Mouse (Mus musculus): Measurements from ENCODE around the gene Rps27rt.
"Not testable (repeated sequence)": the region's sequence is repeated elsewhere in the genome, so short reads cannot be mapped to it uniquely, and the experiment has no call there.

Rps27rt gene

DNA sequence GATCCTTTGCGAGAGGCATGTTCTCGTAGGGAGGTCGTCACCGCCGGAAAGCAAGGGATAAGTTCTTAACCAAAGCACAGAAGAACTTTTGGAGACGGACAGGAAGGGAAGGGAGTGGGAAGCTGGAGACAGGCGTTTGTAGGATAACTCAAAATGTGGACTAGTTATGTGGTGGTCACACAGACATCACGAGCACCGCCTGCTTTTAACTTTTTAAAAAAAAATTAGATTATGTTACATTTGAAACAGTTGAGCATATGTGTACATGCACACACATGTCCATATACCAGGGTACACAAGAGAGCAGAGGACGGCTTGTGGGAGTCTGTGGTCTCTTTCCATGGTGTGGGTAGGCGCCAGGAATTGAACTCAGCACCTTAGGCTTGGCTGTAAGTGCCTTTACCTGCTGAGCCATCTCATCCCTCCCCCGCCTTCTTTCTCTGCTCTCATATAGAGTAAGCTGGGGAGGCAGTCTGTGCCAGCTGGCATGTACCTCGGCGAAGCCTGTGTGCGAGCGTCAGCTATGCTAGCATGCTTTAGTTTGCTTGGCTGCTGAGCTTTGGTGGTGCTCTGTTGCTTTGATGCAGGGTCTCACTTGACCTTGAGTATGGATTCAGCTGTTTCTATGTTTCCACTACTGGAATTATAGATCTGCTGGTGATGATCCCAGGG, at the start of gene Rps27rt:
Gene Rps27rt (minus strand): TSS at position 51 of the 672 bp plus-strand sequence.
- peak in 1 of 2 experiments; percentile 36 for DNase-seq (ENCODE audit: low spot score in 2 of 2)

DNA sequence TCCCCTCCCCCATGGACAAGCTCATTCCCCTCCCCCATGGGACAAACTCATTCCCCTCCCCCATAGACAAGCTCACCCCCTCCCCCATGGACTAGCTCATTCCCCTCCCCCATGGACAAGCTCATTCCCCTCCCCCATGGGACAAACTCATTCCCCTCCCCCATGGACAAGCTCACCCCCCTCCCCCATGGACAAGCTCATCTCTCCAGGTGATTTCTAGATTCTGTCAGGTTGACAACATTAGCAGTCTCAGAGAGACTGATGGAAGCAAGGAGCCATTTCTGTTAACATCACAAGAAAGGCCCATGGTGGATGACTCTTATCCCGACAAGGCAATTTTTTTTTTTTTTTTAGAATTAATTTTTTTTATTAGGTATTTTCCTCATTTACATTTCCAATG, 48.5 kb upstream of the Rps27rt start:
- DNase-seq (ENCODE audit: low spot score in 2 of 2) = not testable (repeated sequence)

DNA sequence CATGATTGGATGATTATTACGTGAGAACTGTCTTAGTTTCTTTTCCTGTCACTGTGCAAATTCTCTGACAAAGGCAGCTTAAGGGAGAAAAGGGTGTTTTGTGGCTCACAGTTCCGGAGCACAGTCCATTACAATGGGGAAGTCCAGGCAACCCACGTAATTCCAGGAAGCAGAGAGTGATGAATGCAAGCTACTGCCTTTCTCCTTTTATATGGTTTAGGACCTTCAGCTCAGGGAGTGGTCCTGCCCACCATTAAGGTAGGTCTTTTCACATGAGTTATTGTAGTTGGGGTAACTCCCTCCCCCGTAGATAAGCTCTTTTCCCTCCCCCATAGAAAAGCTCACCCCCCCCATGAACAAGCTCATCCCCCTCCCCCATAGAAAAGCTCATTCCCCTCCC, 48.0 kb upstream of the Rps27rt start:
- no peak for DNase-seq (ENCODE audit: low spot score in 2 of 2)

DNA sequence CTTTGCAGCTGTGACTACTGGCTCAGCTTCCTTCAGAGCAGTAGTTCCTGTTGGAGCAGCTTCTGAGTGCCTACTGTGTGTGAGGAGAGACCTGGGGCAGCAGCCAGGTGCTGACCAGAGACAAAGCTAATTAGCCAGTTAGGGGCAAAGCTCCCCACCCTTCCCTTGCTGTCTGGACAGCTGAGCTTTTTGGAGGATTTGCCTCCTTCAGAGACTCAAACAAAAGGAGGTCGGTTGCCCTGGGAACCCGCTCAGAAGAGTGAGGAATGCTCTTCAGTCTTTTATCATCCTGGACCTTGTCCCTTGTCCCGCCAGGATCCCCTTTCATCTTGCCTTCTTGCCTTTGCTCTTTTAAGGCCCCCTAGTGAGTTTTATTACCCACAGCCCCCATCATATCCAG, 46.8 kb upstream of the Rps27rt start:
- DNase-seq (ENCODE audit: low spot score in 2 of 2) = no peak

DNA sequence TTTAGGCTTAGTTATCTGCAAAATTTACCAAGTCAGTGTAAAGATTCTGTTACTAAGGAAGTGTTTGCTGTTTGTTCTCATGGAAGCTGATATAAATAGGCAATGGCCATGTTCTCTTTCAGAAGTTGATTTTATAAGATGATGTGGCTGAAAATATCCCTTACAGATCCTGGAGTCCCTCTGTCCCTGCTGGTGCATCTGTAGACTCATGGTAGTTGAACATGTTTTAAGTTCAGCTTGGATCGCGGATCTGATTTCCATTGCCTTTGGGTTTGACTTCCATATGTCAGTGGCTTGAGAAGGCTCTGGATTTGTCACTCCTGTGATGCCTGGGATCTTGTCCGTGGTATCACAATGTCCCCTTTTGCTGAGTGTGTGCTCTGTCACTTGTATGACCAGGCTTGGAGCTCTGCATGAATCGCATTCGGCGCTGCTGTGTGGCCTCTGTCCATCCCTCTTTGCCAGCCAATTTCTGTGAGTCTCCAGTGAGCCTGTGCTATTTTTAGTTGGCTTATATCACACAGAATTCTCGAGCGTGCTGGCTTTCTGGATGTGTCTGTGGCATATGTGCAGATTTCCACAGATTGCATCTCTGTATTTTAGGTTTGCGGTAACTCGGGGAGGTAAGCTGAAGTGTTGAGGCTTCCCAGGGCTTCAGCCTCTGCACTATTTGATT, 41.3 kb upstream of the Rps27rt start:
- peak; percentile 43 to 78 for DNase-seq (ENCODE audit: low spot score in 2 of 2)

DNA sequence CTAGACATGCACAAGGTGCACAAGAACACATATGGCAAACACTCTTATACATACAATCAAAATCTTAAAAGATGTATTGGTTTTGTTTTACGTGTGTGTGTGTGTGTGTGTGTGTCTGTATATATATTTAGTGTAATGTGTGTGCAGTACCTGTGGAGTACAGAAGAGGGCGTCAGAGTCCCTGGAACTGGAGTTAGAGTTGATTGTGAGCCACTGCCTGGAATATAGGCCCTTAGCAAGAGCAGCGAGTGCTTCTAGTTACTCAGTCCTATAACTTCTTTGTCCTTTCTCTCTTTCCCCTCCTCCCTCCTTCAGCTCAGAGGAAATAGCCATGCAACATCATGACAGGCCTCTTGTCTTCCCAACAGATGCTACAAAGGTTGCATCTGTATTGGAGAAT, 40.6 kb upstream of the Rps27rt start:
- DNase-seq (ENCODE audit: low spot score in 2 of 2) = no peak

DNA sequence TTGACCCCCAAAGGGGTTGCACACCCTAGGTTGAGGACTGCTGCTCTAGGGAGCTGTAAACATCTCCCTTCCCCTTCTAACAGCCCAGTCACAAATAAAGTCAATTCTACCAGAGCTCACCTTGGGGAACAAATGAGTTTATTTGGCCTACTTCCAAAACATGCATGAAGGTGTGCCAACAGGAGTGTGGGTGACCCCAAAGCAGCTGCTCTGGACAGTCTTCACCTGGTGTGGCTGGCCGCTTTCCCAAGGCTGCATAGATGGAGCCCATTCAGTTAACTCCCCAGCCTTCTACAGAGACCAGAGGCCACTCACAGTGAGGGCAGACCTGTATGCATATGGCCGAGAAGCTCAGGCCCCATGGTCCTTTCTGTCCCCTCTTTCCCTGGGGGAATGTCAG, 38.9 kb upstream of the Rps27rt start:
- DNase-seq (ENCODE audit: low spot score in 2 of 2) = no peak

DNA sequence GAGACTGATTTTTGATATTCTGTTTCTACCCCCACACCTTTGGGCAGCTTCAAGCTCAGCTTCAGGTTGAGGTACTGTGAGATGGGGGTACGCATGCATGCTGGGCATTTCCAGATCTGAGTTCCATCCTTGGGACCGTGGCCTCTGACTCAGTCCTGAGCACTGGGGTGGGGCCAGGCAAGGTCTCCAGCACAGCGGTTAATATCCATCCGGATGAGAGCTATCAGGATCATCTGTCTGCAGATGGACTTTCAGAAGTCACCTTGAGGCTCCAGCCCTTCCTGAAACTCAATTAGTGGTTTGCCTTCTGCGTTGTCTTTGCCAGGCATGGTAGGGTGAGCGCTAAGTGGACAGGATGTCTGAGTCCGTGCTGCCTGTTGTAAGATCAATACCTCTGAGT, 37.6 kb upstream of the Rps27rt start:
- DNase-seq (ENCODE audit: low spot score in 2 of 2) = no peak

DNA sequence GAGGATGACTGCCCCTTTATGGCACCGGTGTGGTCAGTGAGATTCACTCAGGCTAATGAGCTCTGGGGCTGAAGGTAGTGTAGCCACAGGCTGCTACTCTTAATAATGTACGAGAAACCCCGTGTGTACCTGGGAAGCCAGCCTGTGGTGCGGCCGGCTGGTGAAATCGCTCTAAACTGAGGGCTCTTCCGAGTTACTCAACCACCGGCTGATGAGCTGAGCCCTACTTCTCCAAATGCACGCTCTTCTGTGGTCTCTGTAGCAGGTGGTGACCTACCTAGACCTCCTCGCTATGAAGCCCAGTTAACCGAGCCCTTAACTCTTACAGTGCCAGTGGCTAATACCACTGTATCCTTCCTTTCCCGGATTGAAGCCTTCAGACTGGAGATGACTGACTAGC, 29.8 kb upstream of the Rps27rt start:
- no peak for DNase-seq (ENCODE audit: low spot score in 2 of 2)

DNA sequence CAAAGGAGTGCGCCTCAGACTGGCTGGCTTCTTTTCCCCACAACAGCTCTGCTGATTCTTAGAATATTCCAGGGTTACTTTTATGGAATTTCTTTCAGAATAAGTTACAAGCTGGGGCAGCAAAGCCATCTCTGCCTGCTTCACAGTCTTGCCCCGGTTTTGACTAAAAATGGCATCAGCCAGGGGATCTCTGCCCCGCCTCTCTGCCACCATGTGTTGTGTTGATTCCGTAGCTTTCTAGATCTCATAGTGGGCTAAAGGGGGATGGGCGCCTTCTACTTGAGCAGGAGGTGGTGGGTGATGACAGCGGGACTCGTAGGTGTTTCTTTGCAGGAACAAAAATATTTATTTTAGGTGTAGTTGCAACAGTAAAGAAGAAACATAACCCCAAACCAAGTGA, 25.7 kb upstream of the Rps27rt start:
- peak in 1 of 2 experiments; percentile 63 for DNase-seq (ENCODE audit: low spot score in 2 of 2)

DNA sequence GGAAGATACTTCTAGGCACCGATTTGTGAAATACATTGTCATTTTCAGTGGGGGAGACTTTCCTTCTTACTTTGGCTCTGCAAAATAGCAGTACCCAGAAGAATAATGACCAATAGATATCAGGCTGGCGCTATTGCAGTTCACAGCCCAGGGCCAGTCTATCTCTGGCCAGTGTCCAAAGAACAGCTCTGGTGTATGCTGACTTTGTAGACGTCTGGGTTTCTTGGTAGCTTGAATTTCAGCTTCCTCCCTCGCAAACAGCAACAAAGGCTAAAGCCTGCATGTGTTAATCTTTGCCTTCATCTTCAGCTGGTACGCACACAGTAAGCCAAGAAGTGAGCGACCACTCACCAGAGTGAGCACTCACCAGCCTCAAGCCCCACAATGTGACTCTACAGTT, 25.2 kb upstream of the Rps27rt start:
- DNase-seq (ENCODE audit: low spot score in 2 of 2) = no peak

DNA sequence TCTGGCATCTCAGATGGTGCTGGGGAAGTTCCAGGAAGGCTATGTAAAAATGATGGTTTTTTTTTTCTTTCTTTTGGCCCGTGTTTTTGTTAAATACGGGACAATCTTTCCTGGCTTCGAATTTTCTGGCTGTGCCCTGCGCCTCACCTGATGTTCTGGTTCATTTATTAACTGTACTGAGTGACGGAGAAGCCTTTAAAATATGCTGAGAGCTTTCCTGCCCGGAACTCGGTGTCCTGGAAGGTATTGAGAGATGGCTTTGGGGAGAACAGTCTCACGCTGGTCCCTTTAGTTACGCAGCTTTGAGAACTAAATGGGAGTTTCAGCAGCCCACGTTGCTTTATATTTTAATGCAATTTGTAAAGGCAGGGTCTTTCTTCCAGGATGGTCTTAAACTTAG, 22.9 kb upstream of the Rps27rt start:
- no peak for DNase-seq (ENCODE audit: low spot score in 2 of 2)

DNA sequence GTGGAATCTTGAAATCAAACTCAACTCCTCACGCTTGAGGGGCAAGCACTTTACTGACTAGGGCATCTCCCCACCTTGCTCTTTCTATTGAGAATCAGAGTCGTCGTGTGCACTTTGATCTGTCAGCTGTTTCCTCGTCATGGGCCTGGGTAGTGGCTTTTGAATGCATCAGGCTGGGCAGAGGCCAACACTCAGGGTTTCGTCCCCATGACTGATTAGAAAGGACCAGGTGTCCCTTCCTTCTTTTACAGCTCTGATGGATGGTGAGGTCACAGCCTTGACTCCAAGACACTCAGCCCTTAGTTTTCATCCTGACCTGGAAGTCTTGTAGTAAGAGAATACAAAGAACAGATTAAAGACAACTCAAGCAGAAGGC, 17.2 kb upstream of the Rps27rt start:
- DNase-seq (ENCODE audit: low spot score in 2 of 2) = no peak

DNA sequence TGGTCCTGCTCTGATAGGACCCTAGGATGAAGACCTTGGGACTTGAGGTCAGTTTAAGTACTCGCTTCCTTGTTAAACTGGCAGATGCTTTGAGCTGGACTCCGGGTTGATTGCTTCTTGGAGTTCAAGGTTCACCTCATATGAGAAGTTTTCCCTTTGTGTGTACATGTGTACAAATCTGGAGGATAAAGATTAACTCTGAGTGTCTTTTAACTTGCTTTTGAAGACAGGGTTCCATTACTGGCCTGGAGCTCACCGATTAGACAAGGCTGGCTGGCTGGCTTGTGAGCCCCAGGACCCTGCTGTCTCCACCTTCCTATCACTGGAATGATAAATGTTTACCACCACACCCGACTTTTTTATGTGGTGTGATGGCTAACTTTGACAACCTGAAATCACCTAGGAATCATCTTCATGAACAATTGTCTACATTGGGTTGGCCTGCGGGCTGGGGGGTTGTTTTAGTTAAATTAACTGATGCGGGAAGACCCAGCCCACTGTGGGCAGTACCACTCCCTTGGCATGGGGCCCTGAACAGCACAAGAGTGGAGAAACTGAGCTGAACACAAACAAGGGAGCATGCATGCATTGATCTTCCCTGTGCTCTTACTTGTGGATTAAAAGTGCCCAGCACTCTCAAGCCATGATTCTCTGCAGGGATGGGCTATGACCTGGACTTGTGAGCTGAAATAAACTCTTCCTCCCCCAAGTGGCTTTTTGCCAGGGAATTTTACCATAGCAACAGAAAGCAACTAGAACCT, 16.7 kb upstream of the Rps27rt start:
- no peak for DNase-seq (ENCODE audit: low spot score in 2 of 2)

DNA sequence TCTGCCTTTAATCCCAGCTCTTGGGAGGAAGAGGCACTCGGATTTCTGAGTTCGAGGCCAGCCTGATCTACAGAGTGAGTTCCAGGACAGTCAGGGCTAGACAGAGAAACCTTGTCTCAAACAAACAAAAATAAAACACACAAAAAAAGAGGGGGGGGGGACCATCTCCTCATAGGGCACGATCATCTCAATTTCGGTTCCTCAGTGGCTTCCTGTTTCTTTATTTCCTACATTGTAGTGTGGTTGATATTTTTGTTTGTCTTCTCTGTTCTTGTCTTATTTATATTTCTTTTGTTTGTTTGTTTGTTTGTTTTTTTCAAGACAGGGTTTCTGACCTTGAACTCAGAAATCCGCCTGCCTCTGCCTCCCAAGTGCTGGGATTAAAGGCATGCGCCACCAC, 13.9 kb upstream of the Rps27rt start:
- no peak for DNase-seq (ENCODE audit: low spot score in 2 of 2)

DNA sequence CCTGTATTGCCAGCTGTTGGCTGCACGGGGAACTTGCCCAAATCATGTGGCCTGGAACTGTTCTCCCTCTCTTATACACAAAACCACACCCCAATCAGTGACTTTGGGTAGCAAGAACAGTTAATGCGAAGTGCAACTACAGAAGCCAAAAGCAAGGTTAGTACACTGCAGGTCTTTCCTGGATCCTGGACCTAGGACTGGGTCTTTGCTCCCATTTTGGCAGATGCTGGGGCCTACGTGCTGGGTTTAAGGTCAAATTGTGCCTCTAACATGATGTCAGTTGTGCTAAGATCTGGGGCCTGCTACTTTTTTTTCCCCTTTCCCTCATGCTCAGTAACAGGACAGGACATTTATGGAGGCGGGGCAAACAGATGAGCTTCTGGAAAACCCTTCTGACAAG, 13.2 kb upstream of the Rps27rt start:
- no peak for DNase-seq (ENCODE audit: low spot score in 2 of 2)

DNA sequence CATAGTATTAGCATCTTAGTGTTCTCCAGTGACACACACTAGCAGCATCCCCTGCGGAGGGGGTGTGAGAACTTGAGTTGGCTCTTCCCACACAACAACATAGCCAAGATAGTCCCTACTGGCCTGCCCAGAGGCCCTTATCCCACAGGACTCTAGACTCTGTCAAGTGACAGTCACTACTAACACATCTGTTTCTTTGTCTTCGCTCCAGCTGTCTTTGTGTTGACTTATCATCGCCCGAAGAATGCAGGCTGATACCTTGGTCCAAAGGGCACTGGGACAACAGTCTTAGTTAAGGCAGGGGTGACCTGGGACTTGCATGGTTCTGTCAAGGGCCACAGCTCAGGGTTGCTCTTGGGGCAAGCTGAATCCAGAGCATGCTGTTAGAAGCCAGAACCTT, 12.7 kb upstream of the Rps27rt start:
- no peak for DNase-seq (ENCODE audit: low spot score in 2 of 2)

DNA sequence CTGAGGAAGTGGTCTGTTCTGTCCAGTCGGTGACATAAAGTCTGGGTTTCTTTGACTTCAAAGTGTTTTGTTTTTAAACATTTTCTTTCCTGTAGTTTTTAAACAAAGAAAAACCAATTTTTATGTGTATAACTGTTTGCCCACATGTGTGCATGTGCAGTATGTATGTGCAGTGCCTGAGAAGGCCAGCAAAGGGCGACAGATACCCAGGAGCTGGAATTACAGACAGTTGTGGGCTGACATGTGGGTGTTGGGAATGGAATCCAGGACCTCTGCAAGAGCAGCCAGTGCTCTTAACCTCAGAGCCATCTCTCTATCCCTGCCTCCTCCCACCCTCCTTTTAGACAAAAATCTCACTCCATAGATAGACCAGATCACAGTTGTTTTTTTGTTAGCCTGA, 10.0 kb upstream of the Rps27rt start:
- no peak for DNase-seq (ENCODE audit: low spot score in 2 of 2)

DNA sequence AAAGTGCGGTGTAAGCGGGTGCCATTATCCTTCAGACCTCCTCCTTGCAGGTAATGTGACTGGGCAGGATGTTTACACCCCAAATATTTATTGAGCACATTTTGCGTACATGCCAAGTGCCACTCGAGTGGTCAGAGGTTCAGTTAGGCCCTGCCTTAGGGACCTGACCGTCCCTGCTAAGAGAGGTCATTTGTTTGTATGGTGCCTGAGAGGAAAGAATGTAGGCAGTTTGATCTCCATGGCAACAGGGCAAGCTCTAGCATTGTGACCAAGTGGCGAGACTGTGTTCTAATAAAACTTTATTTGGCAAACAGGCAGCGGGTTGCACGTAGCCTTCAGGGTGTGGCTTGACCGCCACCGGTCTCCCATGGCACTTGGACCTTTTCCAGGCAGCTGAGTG, 7.9 kb upstream of the Rps27rt start:
- DNase-seq (ENCODE audit: low spot score in 2 of 2) = no peak

DNA sequence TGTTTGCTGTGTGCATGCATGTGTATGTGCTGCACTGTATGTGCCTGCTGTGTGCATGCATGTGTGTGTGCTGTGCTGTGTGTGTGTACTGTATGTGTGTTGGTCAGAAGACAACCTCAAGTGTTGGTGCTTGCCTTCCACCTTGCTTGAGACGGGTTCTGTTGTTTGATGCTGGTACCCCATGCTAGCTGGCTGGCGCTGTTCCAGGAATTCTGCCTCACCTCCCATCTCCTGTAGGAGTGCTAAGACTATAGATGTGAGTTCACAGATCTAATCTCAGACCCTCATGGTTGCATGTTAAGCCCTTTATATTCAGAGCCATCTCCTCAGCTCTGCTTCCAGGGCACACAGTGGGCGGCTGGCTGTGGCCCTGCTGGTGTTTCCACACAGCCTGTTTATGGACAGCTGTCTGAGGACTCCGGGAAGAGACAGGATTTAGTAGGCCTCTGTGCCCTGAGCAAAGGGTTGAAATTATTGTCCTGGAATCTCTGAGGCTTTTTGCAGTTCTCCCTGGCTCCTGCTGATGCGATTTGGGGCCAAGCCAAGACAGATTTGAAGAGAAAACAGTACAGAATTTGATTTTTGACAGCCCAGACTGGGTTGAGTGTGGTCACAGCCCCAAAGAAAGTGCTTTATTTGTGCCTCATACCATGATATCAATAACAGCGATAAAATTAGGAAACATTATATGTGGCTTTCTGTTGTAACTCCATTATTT, 6.2 kb upstream of the Rps27rt start:
- DNase-seq (ENCODE audit: low spot score in 2 of 2) = peak; percentile 35 to 36

DNA sequence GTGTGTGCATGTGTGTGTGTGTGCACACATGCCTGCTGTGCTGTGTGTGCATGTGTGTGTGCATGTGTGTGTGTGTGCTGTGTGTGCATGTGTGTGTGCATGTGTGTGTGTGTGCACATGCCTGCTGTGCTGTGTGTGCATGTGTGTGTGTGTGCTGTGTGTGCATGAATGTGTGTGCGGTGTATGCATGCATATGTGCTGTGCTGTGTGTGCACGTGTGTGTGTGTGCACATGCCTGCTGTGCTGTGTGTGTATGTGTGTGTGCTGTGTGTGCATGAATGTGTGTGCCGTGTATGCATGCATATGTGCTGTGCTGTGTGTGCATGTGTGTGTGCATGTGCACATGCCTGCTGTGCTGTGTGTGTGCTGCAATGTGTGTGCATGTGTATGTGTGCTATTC, 5.5 kb upstream of the Rps27rt start:
- DNase-seq (ENCODE audit: low spot score in 2 of 2) = no peak

DNA sequence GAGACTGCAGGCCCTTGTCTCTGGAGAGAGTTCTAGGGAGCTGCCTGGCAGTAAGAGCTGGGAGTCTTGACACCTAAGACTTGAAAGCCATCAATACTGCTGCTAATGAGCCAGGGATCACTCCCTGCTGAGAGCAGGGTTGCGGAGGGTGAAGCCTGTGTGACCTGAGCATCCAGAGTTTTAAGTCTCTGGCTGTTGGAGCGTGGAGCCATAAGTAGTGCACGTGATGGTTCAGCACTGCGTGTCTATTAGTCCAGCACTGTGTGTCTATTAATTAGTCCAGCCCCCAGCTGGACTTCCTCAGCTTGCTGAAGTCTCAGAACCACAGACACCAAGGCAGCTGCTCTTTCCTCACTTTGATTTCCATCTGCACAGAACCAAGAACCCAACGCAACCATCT, 3.8 kb upstream of the Rps27rt start:
- DNase-seq (ENCODE audit: low spot score in 2 of 2) = no peak
